Mouse (Mus musculus) kidney, postnatal 4 days (tissue): ENCODE results near the gene Fhad1.

ENCODE experiments used
- DNase-seq, 2 experiments: peaks; one replicate each; pipeline ENCODE4 v3.0.0; 2021; ENCODE audit warnings: mixed read lengths in 2 of 2

Gene Fhad1

GRCm38 (mm10) chr4:141881289-141881914 lies 133.5 kb downstream of the Fhad1 start:
- DNase-seq = no peak

- DNase-seq = no peak
Measured at GRCm38 (mm10) chr4:141879875-141880274, 135.0 kb downstream of the Fhad1 start.

DNA sequence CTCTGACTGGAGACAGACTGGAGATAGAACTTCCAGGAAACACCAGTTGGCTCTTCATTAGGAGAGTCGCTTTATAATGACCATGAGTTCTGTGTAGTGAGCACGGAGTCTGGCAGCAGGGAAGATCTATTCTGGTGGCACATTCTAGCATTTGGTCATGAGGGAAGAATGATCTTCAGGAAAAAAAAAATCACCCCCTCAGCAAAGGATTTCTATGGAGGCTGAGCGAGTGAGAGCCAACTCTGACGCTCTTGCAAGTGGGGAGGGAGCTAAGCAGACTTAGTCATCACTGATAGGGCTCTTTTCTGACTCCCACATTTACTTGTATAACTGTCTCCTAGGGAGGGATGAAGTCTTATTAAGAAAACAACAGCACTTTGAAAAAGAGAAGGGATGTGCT lies 135.8 kb downstream of the Fhad1 start:
- no peak for DNase-seq

- no peak for DNase-seq
Measured at GRCm38 (mm10) chr4:141878621-141879020, 136.3 kb downstream of the Fhad1 start.

- no peak for DNase-seq
Measured at GRCm38 (mm10) chr4:141875481-141876108, 139.3 kb downstream of the Fhad1 start.

DNA sequence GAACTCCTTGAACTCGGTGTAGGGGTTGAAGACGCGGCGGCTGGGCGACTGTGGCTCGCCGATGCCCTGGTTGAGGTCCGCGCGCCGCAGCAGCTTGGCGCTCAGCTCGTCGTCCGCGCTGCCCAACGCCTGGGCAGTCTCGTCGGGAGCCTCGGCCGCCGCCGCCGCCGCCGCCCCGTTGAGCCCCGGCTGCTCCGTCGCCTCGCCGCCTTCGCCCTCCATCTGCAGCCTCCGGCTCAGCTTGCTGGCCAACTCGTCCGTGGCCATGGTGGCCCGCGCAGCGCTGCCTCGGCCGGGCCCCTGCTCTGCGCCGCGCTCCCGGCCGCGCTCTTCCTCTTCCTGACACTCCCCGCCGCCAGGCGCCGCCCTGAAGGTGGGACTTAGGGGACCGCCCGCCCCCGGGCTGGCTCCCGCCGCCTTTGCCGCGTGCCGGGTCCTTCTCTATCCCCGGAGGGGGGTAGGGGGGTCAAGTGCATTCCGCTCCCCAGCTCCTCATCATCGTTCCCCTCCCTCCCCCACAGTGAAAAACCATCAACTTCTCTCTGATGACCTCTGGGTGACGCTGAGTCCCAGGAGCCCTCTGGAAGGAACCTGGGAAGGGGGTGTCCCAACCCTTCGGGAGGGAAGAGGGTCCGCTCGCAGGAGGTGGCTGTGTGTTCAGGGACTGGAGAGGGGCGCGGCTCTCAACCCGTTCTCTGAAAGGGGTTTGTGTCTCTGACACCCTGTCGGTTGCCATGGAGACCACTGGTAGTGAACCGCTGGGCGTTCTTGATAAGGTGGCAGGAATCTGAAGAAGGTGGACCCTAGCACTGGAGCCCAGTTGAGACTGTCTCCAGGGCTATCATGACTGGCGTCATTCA lies 140.1 kb downstream of the Fhad1 start, which contains the start of gene Efhd2:
TSS of gene Efhd2 (minus strand) at position 320 of the 860 bp plus-strand sequence.
- peak; percentile 86 to 90 for DNase-seq

DNA sequence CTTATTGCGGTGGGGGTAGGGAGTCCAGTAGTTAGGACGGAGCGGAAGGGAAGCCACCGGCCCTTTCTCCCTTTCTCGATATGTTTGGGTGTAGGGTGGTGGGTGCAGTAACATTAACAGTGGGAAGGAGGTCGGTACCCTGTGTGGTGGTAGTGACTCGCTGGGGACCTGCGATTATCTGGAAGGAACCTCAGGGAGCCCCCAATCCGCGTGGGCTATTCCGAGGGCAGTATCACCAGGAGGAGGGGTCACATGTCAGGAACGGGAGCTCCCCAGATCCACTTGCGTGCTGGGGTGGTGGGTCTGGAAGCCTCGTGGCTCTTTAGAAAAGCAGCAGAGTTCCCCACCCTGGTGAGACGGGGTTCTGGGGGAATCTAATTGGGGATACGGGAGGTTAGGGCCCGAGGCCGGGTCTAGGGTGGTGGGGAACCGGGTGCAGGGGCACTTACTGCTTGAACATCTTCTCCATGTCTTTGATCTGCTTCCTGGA lies 140.7 kb downstream of the Fhad1 start:
- no peak for DNase-seq

DNA sequence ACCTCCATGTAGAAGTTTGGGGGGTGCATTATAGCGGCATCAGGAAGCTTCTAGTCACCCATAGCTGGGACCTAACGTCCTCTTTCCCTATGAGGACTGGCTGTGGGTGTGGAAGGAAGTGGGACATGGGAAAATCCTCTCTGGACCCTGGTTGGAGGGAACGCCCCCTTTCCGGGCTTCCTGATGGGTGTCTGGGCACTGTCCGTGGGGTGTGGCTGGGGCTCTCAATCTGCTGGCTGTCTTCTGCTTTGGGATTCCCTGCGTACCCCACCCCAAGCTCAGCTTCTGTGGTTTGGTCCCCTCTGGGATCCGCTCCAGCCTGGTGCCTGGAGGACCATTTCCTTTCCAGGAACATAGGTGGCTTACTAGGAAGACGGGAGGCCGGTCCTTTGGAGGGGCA lies 141.9 kb downstream of the Fhad1 start:
- DNase-seq = peak in 1 of 2 experiments; percentile 36

DNA sequence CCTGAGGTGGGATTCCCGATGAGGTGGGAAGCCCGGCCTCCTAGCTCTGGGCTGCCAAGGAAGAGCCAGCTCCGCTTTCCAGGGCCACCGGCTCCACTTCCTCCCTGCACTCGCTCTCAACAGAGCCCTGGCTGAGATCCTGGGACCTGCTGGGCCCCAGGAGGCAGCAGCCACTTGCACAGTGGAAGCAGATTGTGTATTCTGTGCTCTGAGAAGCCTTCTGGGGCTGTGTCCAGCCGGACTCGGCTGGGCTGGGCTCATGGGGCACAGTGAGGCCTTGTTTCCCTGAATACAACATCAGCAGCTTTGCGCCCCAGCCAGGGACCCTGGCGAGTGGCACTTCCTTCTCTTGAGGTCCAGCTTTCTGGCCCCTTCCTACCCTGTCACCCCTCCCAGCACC lies 143.0 kb downstream of the Fhad1 start:
- DNase-seq = no peak

- no peak for DNase-seq
Measured at GRCm38 (mm10) chr4:141871333-141871725, 143.6 kb downstream of the Fhad1 start.

GRCm38 (mm10) chr4:141870666-141871332 lies 144.1 kb downstream of the Fhad1 start:
- peak in 1 of 2 experiments; percentile 57 for DNase-seq

DNA sequence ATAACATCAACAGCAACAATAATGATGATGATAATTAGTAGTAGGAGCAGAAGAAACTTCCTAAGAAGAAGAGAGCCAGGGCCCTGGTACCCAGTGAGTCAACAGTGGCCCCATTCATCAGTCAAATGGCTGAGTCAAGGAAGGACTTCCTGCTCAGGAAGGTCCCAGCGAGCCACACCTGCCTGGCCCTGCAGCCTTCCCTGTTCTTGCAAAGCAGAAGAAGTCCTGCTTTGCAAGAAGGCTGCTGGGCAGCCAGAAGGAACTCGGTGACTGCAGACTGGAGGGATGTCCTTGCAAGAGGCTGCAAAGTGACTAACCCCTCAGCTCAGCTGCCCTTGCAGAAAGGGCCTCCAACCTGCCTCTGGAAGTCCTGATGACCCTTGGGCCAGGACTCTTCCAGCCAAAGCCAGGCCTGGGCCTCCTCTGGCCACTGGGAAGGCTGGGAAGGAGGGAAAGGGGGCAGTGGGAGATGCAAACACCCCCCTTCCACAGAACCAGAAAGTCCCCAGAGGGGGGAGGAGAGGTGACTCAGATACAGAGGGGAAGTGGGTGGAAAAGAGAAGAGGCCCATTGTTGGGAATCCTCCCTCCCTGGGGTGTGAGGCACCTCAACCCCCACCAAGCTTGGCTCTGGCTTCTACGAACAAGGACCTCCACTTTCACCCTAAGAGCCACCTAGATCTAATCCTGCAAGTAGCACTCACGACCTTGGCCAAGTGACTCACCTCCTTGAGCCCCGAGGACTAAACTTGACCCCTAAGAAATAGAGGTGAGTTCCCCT lies 145.3 kb downstream of the Fhad1 start:
- DNase-seq = no peak

- no peak for DNase-seq
Measured at GRCm38 (mm10) chr4:141868051-141868450, 146.8 kb downstream of the Fhad1 start.

DNA sequence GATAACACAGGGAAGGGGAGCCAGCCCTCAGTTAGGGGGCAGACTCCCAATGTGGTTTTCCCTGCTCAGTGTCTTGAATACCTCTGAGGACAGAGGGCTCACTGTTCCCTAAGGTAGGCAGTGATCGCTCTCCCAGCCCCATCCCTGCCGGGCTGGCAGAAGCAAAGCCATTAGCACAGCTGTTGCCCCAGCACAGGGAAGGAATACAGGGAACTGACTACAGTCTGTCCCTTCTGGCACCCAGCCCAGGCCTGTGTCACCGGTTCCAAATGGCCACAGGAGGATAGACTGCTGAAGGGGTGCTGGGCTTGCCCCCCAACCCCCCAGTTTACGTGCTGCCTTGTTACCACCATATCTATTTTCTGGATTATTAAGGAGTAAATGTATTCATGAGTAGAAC lies 147.4 kb downstream of the Fhad1 start:
- DNase-seq = peak; percentile 72 to 73

DNA sequence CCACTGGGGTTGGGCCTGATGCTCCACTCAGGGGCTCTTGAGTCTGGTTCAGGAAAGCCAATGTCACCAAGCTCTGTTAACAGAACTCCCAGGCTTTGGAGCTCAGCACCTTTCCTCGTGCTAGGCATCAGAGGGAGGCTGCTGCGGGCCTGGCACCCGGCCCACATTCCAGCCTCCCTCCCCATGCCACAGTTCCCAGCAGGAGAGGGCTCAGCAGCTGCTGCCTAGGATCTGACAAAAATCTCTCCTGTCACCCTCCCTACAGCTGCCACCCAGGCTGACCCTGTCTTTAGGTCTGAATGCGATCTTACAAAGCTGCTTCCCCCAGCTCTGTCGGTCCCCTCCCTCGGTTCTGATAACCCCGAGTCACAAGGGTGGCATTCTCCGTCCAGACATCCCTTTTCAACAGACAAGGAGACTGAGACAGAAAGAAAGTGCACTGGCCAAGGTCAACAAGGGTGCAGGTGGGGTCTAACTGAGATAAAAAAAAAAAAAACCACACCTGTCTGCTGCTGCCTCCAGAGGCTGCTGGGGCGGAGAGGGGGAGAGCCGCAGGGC lies 147.9 kb downstream of the Fhad1 start:
- DNase-seq = peak; percentile 60 to 74

GRCm38 (mm10) chr4:141865600-141865999 lies 149.3 kb downstream of the Fhad1 start:
- no peak for DNase-seq

DNA sequence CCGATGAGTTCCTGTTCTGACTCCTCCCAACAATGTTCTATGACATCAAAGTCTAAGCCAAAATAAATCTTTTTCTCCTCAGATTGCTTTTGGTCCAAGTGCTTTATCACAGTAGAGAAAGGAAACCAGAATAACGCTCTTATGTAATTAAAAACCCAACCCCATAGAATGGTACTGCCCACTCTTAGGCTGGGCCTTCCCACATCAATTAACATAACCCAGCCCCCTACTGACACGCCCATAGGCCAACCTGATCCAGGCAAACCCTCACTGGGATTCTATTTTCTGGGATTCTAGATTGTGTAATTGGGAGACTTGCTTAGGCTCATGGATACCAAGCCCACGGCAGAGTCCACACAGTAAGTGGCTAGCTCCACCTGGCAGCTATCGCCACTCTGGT lies 149.9 kb downstream of the Fhad1 start:
- DNase-seq = no peak

DNA sequence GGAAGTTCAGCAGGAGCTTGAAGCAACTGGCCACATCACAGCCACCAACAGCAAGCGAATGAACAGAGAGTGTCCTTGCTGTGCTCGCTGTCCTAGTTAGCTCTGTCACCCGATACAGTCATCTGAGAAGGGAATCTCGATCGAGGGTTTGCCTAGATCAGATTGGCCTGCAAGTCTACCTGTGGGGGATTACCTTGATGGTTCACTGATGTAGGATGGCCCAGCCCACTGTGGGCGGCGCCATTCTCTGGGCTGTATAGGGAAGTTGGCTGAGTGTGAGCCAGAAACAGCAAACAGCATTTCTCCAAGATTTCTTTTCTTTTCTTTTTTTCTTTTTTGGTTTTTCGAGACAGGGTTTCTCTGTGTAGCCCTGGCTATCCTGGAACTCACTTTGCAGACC lies 150.4 kb downstream of the Fhad1 start:
- no peak for DNase-seq

DNA sequence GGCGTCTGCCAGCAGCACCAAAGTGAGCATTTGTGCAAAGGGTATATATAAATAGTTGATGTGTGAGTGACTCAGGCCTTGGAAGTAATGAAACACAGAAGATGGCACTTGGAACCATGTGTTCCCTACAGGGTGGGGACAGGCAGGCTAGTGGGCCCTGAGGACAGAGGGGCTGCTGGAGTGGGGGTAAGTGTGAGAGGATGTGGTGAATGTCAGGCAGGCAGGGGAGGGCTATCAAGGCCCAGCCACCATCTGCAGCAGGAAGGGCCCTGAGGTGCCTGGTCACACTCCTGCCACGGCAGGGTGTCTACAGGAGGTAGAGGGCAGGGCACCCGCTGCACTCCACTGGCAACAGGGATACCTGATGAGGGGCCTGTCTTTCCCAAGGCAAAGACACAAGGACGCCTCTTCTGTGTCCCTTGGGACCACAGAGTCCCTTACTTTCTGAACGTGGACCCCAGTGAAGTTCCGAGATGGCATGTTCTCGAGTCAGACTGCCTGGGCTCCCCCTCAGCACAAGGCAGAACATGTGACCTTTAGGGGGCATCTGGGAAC lies 151.1 kb downstream of the Fhad1 start:
- DNase-seq = no peak

DNA sequence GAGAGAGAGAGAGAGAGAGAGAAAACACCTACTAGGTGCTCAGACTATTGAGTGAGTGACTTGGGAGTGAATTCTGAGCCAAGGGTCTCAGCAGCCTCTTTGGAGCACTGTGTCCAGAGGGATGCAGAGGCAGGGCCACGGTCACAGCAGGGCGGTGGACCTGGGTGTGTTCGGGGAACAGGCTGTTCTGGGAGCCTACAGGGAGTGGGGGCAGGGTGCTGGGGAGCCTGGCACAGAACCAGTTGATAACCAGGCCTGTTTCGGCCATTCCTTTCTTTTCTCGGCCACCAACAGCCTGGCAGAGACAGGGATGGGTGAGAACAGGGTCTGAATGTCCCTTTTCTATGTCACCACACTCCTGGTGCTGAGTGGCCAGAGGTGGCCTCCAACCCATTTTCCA lies 152.0 kb downstream of the Fhad1 start:
- DNase-seq = no peak

- DNase-seq = no peak
Measured at GRCm38 (mm10) chr4:141861591-141862295, 153.1 kb downstream of the Fhad1 start.
